ENCODE assay signal across 21 mouse cellular contexts in genomic region chrX:70894517-70894916, GRCm38 (mm10).
"Had no signal": no experiment of that assay in that cellular context is flagged by ENCODE, and none has a peak within 500 bp of the region (broad histone marks: within the 10 kb centered on the region; RNA-seq: fewer than 3 reads in every experiment).

No protein-coding gene starts in this region.

- H3K9ac ChIP-seq: liver, embryonic 14.5 days; lung, embryonic 15.5 days; midbrain, embryonic 12.5 days; neural tube, embryonic 13.5 days; neural tube, embryonic 15.5 days; stomach, embryonic 15.5 days had no signal

- H3K27me3 ChIP-seq: lung, embryonic 15.5 days; midbrain, embryonic 12.5 days; neural tube, embryonic 13.5 days; neural tube, embryonic 15.5 days; stomach, embryonic 15.5 days had no signal

- H3K4me2 ChIP-seq: lung, embryonic 15.5 days; midbrain, embryonic 12.5 days; neural tube, embryonic 13.5 days; neural tube, embryonic 15.5 days; stomach, embryonic 15.5 days had no signal

- H3K36me3 ChIP-seq: lung, embryonic 15.5 days; midbrain, embryonic 10.5 days; midbrain, embryonic 12.5 days; neural tube, embryonic 13.5 days; neural tube, embryonic 15.5 days; stomach, embryonic 15.5 days had no signal

- H3K9me3 ChIP-seq: lung, embryonic 15.5 days; midbrain, embryonic 10.5 days; midbrain, embryonic 12.5 days; neural tube, embryonic 13.5 days; neural tube, embryonic 15.5 days; stomach, embryonic 15.5 days had no signal

- DNase-seq: lung, adult 18-20 months; lung, postnatal 10 days; lung, postnatal 4 days; midbrain, embryonic 14.5 days; retina, postnatal 1 day; right cerebral cortex, postnatal 25 days; right cerebral cortex, postnatal 4 days; spleen, adult 18-20 months; thymus, adult 18-20 months; thymus, postnatal 14 days; thymus, postnatal 36 days had no signal

- H3K27ac ChIP-seq: liver, embryonic 14.5 days; lung, embryonic 15.5 days; midbrain, embryonic 10.5 days; midbrain, embryonic 12.5 days; neural tube, embryonic 13.5 days; neural tube, embryonic 15.5 days; stomach, embryonic 15.5 days; stomach, postnatal 0 days had no signal

- H3K4me3 ChIP-seq: lung, embryonic 15.5 days; midbrain, embryonic 10.5 days; midbrain, embryonic 12.5 days; myocyte; neural tube, embryonic 13.5 days; neural tube, embryonic 15.5 days; stomach, embryonic 15.5 days had no signal

- ATAC-seq: midbrain, embryonic 16.5 days had no signal

- H3K4me1 ChIP-seq: lung, embryonic 15.5 days; midbrain, embryonic 10.5 days; midbrain, embryonic 12.5 days; neural tube, embryonic 13.5 days; neural tube, embryonic 15.5 days; stomach, embryonic 15.5 days had no signal
